27 mouse cellular contexts compared by ENCODE assay signal in genomic region chr17:67937050-67937449, GRCm38 (mm10).
"Had no signal": no experiment of that assay in that cellular context is flagged by ENCODE, and none has a peak within 500 bp of the region (broad histone marks: within the 10 kb centered on the region; RNA-seq: fewer than 3 reads in every experiment).

No protein-coding gene starts in this region.

- H3K9me3 ChIP-seq: heart, embryonic 13.5 days; heart, embryonic 15.5 days; intestine, embryonic 15.5 days; kidney, embryonic 15.5 days; limb, embryonic 13.5 days; limb, embryonic 15.5 days; liver, embryonic 13.5 days had no signal

- H3K9ac ChIP-seq: heart, embryonic 13.5 days; heart, embryonic 15.5 days; hindbrain, embryonic 14.5 days; intestine, embryonic 15.5 days; kidney, embryonic 15.5 days; limb, embryonic 13.5 days; limb, embryonic 15.5 days; liver, embryonic 13.5 days had no signal

- H3K4me2 ChIP-seq: heart, embryonic 11.5 days; heart, embryonic 13.5 days; heart, embryonic 15.5 days; hindbrain, embryonic 14.5 days; intestine, embryonic 15.5 days; kidney, embryonic 15.5 days; limb, embryonic 13.5 days; limb, embryonic 15.5 days; liver, embryonic 11.5 days; liver, embryonic 13.5 days had no signal

- H3K36me3 ChIP-seq: heart, embryonic 15.5 days; intestine, embryonic 15.5 days; liver, embryonic 13.5 days had no signal

- H3K27ac ChIP-seq: gastrocnemius, adult 2 months; heart, adult 2 months; heart, embryonic 13.5 days; heart, embryonic 15.5 days; hindbrain, embryonic 14.5 days; intestine, embryonic 15.5 days; kidney, embryonic 15.5 days; kidney, postnatal 0 days; limb, embryonic 13.5 days; limb, embryonic 15.5 days; liver, embryonic 13.5 days had no signal

- ATAC-seq: hindbrain, embryonic 16.5 days; inflammation-experienced regulatory T-cells, adult 6 months; intestine, embryonic 15.5 days; intestine, postnatal 0 days had no signal

- H3K4me1 ChIP-seq: heart, embryonic 13.5 days; heart, embryonic 15.5 days; intestine, embryonic 15.5 days; limb, embryonic 15.5 days; liver, embryonic 13.5 days had no signal

- H3K4me3 ChIP-seq: gastrocnemius, adult 2 months; heart, adult 2 months; heart, embryonic 13.5 days; heart, embryonic 15.5 days; intestine, embryonic 15.5 days; kidney, embryonic 15.5 days; limb, embryonic 13.5 days; limb, embryonic 15.5 days; liver, embryonic 13.5 days had no signal

- H3K27me3 ChIP-seq: heart, embryonic 13.5 days; heart, embryonic 15.5 days; intestine, embryonic 15.5 days; kidney, embryonic 15.5 days; limb, embryonic 13.5 days; limb, embryonic 15.5 days; liver, embryonic 13.5 days had no signal

- DNase-seq: gastrocnemius, adult 2 months; gastrocnemius, postnatal 10 days; gastrocnemius, postnatal 25 days; heart, adult 2 months; heart, postnatal 14 days; heart, postnatal 36 days; kidney, adult 2 months; kidney, adult 9 months; kidney, postnatal 14 days; kidney, postnatal 36 days; layer of hippocampus, adult 9-11 months; layer of hippocampus, postnatal 36 days; left cerebral cortex, postnatal 4 days; liver, embryonic 13.5 days had no signal
